Mouse (Mus musculus): Measurements from ENCODE around the gene Tpsb2. TPM values are rescaled to one million over a fixed set of nuclear protein-coding genes. Genes with fewer than 3 reads are reported as not detected.
A peak's percentile ranks its signal among the peaks of the same experiment; 100 is the strongest.

Gene Tpsb2
- polyA plus RNA-seq, 1 experiment from 2014 or later = not detected

DNA sequence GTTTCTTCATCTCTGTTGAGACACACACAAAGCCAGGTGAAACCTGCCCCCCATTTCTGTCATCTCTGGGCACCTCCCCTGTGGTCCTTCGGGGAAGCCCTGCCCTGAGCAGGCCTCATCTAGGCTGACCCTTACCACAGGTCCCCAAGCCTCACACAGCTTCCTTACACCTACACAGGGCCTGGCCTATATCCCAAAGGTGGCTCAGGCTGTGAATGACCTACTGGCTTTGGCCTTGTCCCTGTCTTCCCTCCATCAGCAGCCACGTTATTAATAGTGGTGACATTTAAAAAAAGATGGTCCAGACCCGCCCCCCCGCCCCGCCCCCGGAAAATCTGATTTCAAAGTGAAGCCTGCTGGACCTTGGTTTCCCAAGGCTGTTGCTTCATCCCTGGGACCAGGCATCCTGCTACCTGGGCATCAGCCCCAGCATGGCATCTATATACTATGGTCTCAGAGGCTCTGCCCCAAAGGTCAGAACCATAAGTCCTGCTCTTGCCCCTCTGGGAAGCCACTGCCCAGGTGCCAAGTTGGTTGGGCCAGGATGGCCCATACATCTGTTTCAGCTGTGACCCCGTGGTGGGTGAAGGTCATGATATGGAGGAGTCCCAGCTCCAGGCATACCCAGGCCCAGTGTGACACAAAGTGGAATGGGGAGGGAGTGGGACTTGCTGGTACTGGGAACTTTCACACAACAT lies 42.3 kb downstream of the Tpsb2 start:
- H3K4me1 ChIP-seq = peaks cover 76% of the 10 kb centered on the region
- no peaks in the 10 kb centered on the region for H3K9me3 ChIP-seq
- 89% methylated on average over 7 of the region's 7 CpGs for WGBS
- no peak overlapping the region for H3K27ac ChIP-seq
- no peak overlapping the region for H3K9ac ChIP-seq
- no peaks in the 10 kb centered on the region for H3K36me3 ChIP-seq (replicated peaks)
- H3K27me3 ChIP-seq = peaks cover 80% of the 10 kb centered on the region
- ATAC-seq (ENCODE audit: low FRiP score) = no peak
- H3K4me2 ChIP-seq = no peak overlapping the region
- no peak overlapping the region for H3K4me3 ChIP-seq (replicated peaks)

DNA sequence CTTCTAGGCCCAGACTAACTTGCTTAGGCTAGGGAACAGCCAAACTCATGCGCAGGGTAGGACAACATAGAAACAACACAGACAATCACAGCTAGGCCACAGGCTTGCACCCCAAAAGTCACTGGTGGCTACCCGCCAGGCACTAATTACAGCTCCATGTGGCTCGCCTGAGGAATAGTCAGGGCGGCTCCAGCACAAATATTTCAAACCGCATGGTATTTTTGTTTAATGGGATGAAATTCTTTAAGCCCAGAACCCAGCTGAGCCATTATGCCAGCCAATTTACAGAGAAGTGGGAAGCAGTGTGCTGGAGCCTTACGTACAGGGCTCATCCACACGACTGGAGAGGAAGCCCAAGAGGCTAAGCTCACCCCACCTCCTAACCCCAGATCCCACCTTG lies 43.5 kb downstream of the Tpsb2 start:
- Histone ChIP-seq H3K9me3 (no peaks in the 10 kb centered on the region), H3K4me3 (replicated peaks) (no peak overlapping the region), H3K4me2 (no peak overlapping the region), H3K27me3 (peaks cover 75% of the 10 kb centered on the region), H3K36me3 (replicated peaks) (no peaks in the 10 kb centered on the region), H3K27ac (peak overlapping the region; percentile 31), H3K4me1 (peaks cover 75% of the 10 kb centered on the region), H3K9ac (no peak overlapping the region)
- no peak for ATAC-seq (ENCODE audit: low FRiP score)
- WGBS = 48% methylated on average over 7 of the region's 7 CpGs

DNA sequence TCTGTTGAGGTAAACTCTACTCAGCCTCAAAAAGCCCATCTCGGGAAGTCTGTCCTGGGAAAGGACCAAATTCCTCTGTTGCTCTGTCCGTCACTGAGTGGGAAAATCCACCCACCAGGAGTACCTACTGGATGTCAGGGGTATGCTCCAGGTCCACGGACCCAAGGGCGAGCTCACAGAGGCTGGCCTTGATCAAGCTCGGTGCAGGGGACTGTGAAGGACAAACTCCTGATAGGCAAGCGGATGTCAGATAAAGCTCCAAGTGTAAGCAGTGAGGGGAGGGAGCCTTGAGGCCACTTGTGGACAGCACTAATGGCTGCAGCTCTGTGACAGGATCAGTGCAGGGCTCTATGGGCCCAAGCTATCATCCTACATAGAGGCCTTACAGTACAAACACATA lies 44.1 kb downstream of the Tpsb2 start:
- Histone ChIP-seq H3K4me3 (replicated peaks) (no peak overlapping the region), H3K9me3 (no peaks in the 10 kb centered on the region), H3K4me1 (peaks cover 75% of the 10 kb centered on the region), H3K9ac (no peak overlapping the region), H3K27ac (no peak overlapping the region; the same call in 1 of the 2 replicates), H3K36me3 (replicated peaks) (no peaks in the 10 kb centered on the region), H3K27me3 (peaks cover 71% of the 10 kb centered on the region), H3K4me2 (no peak overlapping the region)
- 80% methylated on average over 6 of the region's 6 CpGs for WGBS
- no peak for ATAC-seq (ENCODE audit: low FRiP score)

DNA sequence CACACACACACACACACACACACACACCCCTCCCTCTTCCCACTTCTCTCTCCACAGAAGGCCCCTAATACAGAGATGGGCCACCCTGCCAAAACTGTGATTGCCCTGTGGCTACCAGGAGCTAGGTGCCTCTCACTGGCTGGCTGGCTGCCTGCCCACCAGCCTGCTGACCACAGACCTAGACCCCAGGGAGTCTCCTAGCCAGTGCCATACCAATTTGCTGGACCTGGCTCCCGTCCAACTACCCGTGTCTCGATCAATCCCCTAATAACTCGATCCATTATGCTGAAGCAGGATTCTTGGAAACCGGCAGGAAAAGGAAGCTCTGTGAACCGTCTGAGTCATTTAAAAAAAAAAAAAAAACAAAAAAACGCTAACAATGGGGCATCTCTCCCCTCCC lies 44.7 kb downstream of the Tpsb2 start:
- Histone ChIP-seq H3K27me3 (peaks cover 66% of the 10 kb centered on the region), H3K9ac (no peak overlapping the region), H3K27ac (peak overlapping the region; percentile 50; the same call in 1 of the 2 replicates), H3K4me1 (peaks cover 75% of the 10 kb centered on the region), H3K4me3 (replicated peaks) (no peak overlapping the region), H3K4me2 (no peak overlapping the region), H3K9me3 (no peaks in the 10 kb centered on the region), H3K36me3 (replicated peaks) (no peaks in the 10 kb centered on the region)
- 47% methylated on average over 7 of the region's 7 CpGs for WGBS
- ATAC-seq (ENCODE audit: low FRiP score) = no peak

DNA sequence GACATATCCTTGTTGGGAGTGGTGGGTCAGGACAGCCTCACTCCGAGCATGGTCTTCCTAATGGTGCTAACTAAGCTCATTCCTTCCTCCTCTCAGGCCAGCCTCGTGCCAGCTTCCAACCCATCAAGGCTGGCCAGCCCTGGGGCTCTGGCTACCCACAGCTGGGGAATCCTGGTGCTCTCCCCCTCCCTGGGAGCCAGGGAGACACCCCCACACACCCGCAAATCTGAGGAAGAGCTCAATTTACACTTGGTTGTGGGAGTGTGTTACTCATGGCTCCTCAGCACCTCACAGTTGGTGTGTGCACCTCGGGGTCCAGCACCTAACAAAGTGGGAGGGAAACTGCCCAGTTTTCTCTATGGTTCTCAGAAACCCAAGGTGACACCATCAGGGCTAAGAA lies 45.1 kb downstream of the Tpsb2 start:
- peaks cover 75% of the 10 kb centered on the region for H3K4me1 ChIP-seq
- no peak overlapping the region for H3K27ac ChIP-seq

DNA sequence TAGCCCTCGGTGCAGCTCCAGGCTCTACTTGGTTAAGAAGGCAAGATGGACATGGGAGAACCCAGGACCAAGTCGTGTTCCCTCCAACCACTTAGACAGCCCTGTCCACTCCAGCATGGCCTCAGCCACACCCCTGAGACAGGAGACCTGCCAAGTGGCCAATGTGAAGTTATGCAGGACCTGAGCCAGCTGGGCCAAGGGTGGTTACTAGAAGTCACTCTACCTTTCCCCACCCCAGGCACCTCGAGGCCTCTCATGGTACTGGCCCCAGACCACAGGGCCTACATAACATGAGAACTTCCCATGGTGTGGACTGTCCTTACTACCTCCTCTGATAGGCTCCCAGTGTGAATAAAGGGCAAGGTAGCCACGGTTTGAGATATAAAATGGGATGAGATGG lies 48.1 kb downstream of the Tpsb2 start:
- no peak for ATAC-seq (ENCODE audit: low FRiP score)
- no peaks in the 10 kb centered on the region for H3K9me3 ChIP-seq
- no peak overlapping the region for H3K9ac ChIP-seq
- no peak overlapping the region for H3K4me2 ChIP-seq
- H3K27ac ChIP-seq = no peak overlapping the region
- H3K4me3 ChIP-seq (replicated peaks) = no peak overlapping the region
- H3K36me3 ChIP-seq (replicated peaks) = no peaks in the 10 kb centered on the region
- H3K4me1 ChIP-seq = peaks cover 77% of the 10 kb centered on the region
- peaks cover 35% of the 10 kb centered on the region for H3K27me3 ChIP-seq
- 77% methylated on average over 4 of the region's 4 CpGs for WGBS

More for the DNA sequence above, 45.1 kb downstream of the Tpsb2 start:
- peaks cover 64% of the 10 kb centered on the region for H3K27me3 ChIP-seq
- H3K9me3 ChIP-seq = no peaks in the 10 kb centered on the region
- no peak overlapping the region for H3K4me2 ChIP-seq
- no peak overlapping the region for H3K9ac ChIP-seq
- H3K4me3 ChIP-seq (replicated peaks) = no peak overlapping the region
- ATAC-seq (ENCODE audit: low FRiP score) = no peak
- WGBS = 75% methylated on average over 4 of the region's 4 CpGs
- no peaks in the 10 kb centered on the region for H3K36me3 ChIP-seq (replicated peaks)

DNA sequence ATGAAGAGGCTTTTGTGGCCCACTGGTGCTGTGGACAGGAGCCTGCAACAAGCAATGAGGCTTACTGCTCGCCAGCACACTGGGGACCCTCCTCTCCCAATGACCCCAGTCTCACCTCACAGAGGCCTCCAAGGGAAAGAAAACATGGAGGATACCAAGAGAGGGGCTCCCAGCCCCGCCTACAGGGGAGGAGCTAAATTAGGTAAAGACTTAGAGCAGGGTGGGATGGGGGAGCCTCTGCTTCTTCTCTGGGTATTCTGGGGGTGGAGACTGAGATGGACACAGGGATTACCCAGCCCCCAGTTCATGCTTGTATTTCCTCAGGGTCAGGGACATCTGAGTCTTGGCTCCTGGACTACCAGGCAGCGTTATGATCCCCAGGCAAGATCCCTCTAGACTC lies 48.8 kb downstream of the Tpsb2 start:
- no peak for ATAC-seq (ENCODE audit: low FRiP score)
- Histone ChIP-seq H3K27ac (peak overlapping the region; percentile 72), H3K4me3 (replicated peaks) (no peak overlapping the region), H3K4me1 (peaks cover 78% of the 10 kb centered on the region), H3K9me3 (no peaks in the 10 kb centered on the region), H3K36me3 (replicated peaks) (no peaks in the 10 kb centered on the region), H3K9ac (no peak overlapping the region), H3K27me3 (peaks cover 28% of the 10 kb centered on the region), H3K4me2 (no peak overlapping the region)
- WGBS = 41% methylated on average over 3 of the region's 3 CpGs

DNA sequence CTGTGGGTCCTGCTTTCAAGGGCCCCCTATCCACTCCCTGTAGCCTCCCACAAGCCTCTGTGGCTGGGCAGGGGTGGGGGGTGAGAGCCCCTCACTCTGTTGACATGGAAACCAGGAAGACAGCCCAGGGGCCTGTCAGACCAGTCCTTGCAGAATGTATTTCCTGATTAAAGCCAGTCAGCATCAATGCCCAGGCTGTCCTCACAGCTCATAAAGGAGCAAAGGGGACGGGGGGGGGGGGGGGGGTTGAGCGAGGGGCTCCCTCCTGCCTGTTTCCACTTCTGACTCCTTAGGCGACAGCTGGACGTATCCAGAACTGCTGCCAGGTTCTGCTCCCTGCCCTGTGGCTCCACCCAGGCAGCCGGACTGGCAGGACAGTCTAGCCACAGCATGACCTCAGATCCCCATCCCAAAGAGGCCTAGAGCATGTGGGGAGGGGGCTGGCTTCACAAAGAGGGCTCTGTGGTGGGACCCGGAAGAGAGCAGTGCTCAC lies 49.4 kb downstream of the Tpsb2 start:
- H3K4me1 ChIP-seq = peaks cover 78% of the 10 kb centered on the region

DNA sequence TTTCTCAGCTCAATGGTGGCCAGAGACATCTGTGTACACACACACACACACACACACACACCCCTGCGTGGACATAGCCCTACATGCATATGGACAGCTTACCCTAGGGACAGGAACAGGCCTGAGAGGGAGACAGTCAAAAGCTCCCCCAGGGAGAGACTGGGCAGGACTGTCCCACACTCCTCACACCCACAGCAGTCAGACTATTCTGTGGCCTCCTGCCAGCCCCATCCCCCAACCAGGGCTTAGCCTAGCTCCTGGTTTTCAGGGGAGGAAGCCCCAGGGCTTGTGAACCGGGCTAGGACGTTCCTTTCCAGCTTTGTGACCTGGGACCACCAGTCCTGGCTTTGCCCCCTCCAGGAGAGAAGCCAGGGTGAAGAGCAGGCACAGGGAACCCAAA lies 50.1 kb downstream of the Tpsb2 start:
- H3K36me3 ChIP-seq (replicated peaks) = no peaks in the 10 kb centered on the region
- peak overlapping the region; percentile 72 for H3K27ac ChIP-seq
- H3K27me3 ChIP-seq = peaks cover 19% of the 10 kb centered on the region
- 0 out of 2 replicates have a peak overlapping the region, but pooled peaks have one; percentile 33 for H3K9ac ChIP-seq
- no peaks in the 10 kb centered on the region for H3K9me3 ChIP-seq
- no peak overlapping the region for H3K4me3 ChIP-seq (replicated peaks)
- peak; percentile 28; the same call in 1 of the 2 replicates for ATAC-seq (ENCODE audit: low FRiP score)
- H3K4me1 ChIP-seq = peaks cover 78% of the 10 kb centered on the region
- WGBS = 11% methylated on average over 3 of the region's 3 CpGs
- H3K4me2 ChIP-seq = 0 out of 2 replicates have a peak overlapping the region, but pooled peaks have one; percentile 29

More for the DNA sequence above, 49.4 kb downstream of the Tpsb2 start:
- WGBS = 0% methylated on average over 4 of the region's 6 CpGs
- Histone ChIP-seq H3K9ac (peak overlapping the region; percentile 33; the same call in 1 of the 2 replicates), H3K4me2 (peak overlapping the region; percentile 29; the same call in 1 of the 2 replicates), H3K4me3 (replicated peaks) (no peak overlapping the region), H3K9me3 (no peaks in the 10 kb centered on the region), H3K27me3 (peaks cover 23% of the 10 kb centered on the region), H3K36me3 (replicated peaks) (no peaks in the 10 kb centered on the region), H3K27ac (peak overlapping the region; percentile 72)
- peak; percentile 27; the same call in 1 of the 2 replicates for ATAC-seq (ENCODE audit: low FRiP score)

DNA sequence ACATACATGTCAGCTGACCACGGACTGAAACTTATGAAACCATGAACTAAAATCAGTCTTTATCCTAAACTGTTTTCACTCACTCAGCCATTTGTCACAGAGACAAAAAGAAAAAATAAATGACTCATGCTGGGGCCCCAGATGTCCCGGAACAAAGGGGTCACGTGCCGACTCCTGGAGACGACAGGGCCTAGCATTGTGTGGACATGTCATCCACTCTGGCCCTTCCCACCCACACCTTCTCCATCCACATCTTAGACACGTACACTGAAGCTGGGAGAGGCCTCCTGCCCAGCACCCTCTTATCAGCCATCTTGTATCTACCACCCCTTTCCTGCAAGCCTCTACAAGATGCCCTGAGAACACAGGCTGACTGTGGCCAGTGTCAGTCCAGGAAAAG lies 51.9 kb downstream of the Tpsb2 start:
- H3K9ac ChIP-seq = no peak overlapping the region
- peaks cover 10% of the 10 kb centered on the region for H3K27me3 ChIP-seq
- no peak overlapping the region for H3K4me2 ChIP-seq
- H3K4me1 ChIP-seq = peaks cover 74% of the 10 kb centered on the region
- H3K36me3 ChIP-seq (replicated peaks) = no peaks in the 10 kb centered on the region
- H3K9me3 ChIP-seq = no peaks in the 10 kb centered on the region
- H3K27ac ChIP-seq = peak overlapping the region; percentile 82
- 76% methylated on average over 6 of the region's 6 CpGs for WGBS
- no peak for ATAC-seq (ENCODE audit: low FRiP score)
- no peak overlapping the region for H3K4me3 ChIP-seq (replicated peaks)

Other genes with a start within 250 kb of the Tpsb2 start
- gene Ptx4, start 245.5 kb upstream of the Tpsb2 start, polyA plus RNA-seq (2016; fragmentation: Nextera tagmentation; extraction: Ambion mirVana) = 0.18 TPM in 1 of 2 replicates, not detected in the other
- 23.9 and 26.1 TPM in 2 replicates for gene Clcn7, start 232.9 kb upstream of the Tpsb2 start, polyA plus RNA-seq (2016; fragmentation: Nextera tagmentation; extraction: Ambion mirVana)
- not detected in 2 replicates for gene Ccdc154, start 203.8 kb upstream of the Tpsb2 start, polyA plus RNA-seq (2016; fragmentation: Nextera tagmentation; extraction: Ambion mirVana)
- gene Gm38655, start 190.8 kb upstream of the Tpsb2 start, polyA plus RNA-seq (2016; fragmentation: Nextera tagmentation; extraction: Ambion mirVana) = not detected in 2 replicates
- gene BC003965, start 181.8 kb upstream of the Tpsb2 start, polyA plus RNA-seq (2016; fragmentation: Nextera tagmentation; extraction: Ambion mirVana) = 36.2 and 37.3 TPM in 2 replicates
- gene Unkl, start 177.9 kb upstream of the Tpsb2 start, polyA plus RNA-seq (2016; fragmentation: Nextera tagmentation; extraction: Ambion mirVana) = 10.0 and 11.3 TPM in 2 replicates
- gene Gnptg, start 126.2 kb upstream of the Tpsb2 start, polyA plus RNA-seq (2016; fragmentation: Nextera tagmentation; extraction: Ambion mirVana) = 60.1 and 64.4 TPM in 2 replicates
- gene Tsr3, start 126.1 kb upstream of the Tpsb2 start, polyA plus RNA-seq (2016; fragmentation: Nextera tagmentation; extraction: Ambion mirVana) = 61.0 and 64.2 TPM in 2 replicates
- gene Baiap3, start 109.9 kb upstream of the Tpsb2 start, polyA plus RNA-seq (2016; fragmentation: Nextera tagmentation; extraction: Ambion mirVana) = 2.9 and 3.8 TPM in 2 replicates
- 849 and 866 TPM in 2 replicates for gene Ube2i, start 91.7 kb upstream of the Tpsb2 start, polyA plus RNA-seq (2016; fragmentation: Nextera tagmentation; extraction: Ambion mirVana)
- not detected in 2 replicates for gene Prss34, start 67.9 kb upstream of the Tpsb2 start, polyA plus RNA-seq (2016; fragmentation: Nextera tagmentation; extraction: Ambion mirVana)
- gene Prss28, start 57.7 kb upstream of the Tpsb2 start, polyA plus RNA-seq (2016; fragmentation: Nextera tagmentation; extraction: Ambion mirVana) = not detected in 2 replicates
- not detected in 2 replicates for gene Prss29, start 47.7 kb upstream of the Tpsb2 start, polyA plus RNA-seq (2016; fragmentation: Nextera tagmentation; extraction: Ambion mirVana)
- gene Tpsab1, start 20.7 kb upstream of the Tpsb2 start, polyA plus RNA-seq (2016; fragmentation: Nextera tagmentation; extraction: Ambion mirVana) = not detected in 2 replicates
- 0.29 and 0.45 TPM in 2 replicates for gene Tpsg1, start 3.0 kb downstream of the Tpsb2 start, polyA plus RNA-seq (2016; fragmentation: Nextera tagmentation; extraction: Ambion mirVana)
- gene Cacna1h, start 67.5 kb downstream of the Tpsb2 start, polyA plus RNA-seq (2016; fragmentation: Nextera tagmentation; extraction: Ambion mirVana) = 7.8 and 7.9 TPM in 2 replicates
- 0.19 and 0.31 TPM in 2 replicates for gene Tekt4, start 88.3 kb downstream of the Tpsb2 start, polyA plus RNA-seq (2016; fragmentation: Nextera tagmentation; extraction: Ambion mirVana)
- 0.10 TPM in 1 of 2 replicates, not detected in the other for gene Sstr5, start 131.0 kb downstream of the Tpsb2 start, polyA plus RNA-seq (2016; fragmentation: Nextera tagmentation; extraction: Ambion mirVana)
- gene Sox8, start 204.4 kb downstream of the Tpsb2 start, polyA plus RNA-seq (2016; fragmentation: Nextera tagmentation; extraction: Ambion mirVana) = 10.3 and 15.1 TPM in 2 replicates
- 17.8 and 21.0 TPM in 2 replicates for gene Lmf1, start 212.8 kb downstream of the Tpsb2 start, polyA plus RNA-seq (2016; fragmentation: Nextera tagmentation; extraction: Ambion mirVana)

Data from forebrain, embryonic 12.5 days (tissue).